Mouse (Mus musculus) CD4-positive, CD25-positive, alpha-beta regulatory T cell, adult 4 months (primary cell): Measurements from ENCODE around the gene Diras1. TPM values are rescaled to one million over a fixed set of nuclear protein-coding genes. Genes with fewer than 3 reads are reported as not detected.

Source experiments
- ATAC-seq: one replicate; pipeline ENCODE4 v1.8.0; 2017
- polyA plus RNA-seq, 2 experiments: library from polyadenylated mRNA; unstranded; fragments of 100-300 nt; shearing (Covaris generic); gene quantifications; one replicate each; pipeline ENCODE4 v1.2.1; 2017

The Diras1 gene
- polyA plus RNA-seq, 2 experiments from 2014 or later: not detected

- no peak for ATAC-seq
Measured at GRCm38 (mm10) chr10:81027331-81027730, 1.9 kb upstream of the Diras1 start.

- ATAC-seq: no peak
Measured at GRCm38 (mm10) chr10:81026857-81027256, 1.4 kb upstream of the Diras1 start.

- no peak for ATAC-seq
Measured at GRCm38 (mm10) chr10:81025047-81025621, 328 bp downstream of the Diras1 start.

GRCm38 (mm10) chr10:81024346-81024937 is 1.0 kb downstream of the Diras1 start:
- no peak for ATAC-seq

GRCm38 (mm10) chr10:81022744-81023143 is 2.7 kb downstream of the Diras1 start:
- ATAC-seq: no peak

GRCm38 (mm10) chr10:81021547-81022110 is 3.8 kb downstream of the Diras1 start:
- ATAC-seq: no peak

GRCm38 (mm10) chr10:81020207-81020606 is 5.3 kb downstream of the Diras1 start:
- no peak for ATAC-seq

GRCm38 (mm10) chr10:81019687-81020086 is 5.8 kb downstream of the Diras1 start:
- ATAC-seq: no peak

GRCm38 (mm10) chr10:81018326-81018725 is 7.1 kb downstream of the Diras1 start:
- ATAC-seq: no peak

GRCm38 (mm10) chr10:81016645-81017044 is 8.8 kb downstream of the Diras1 start:
- peak; percentile 62 for ATAC-seq

- no peak for ATAC-seq
Measured at GRCm38 (mm10) chr10:81015666-81016065, 9.8 kb downstream of the Diras1 start.

GRCm38 (mm10) chr10:81014393-81015384 is 10.8 kb downstream of the Diras1 start, which contains the start of gene Gng7:
Gene Gng7, minus strand, starts transcription at chr10:81014945.
- ATAC-seq: peak; percentile 85

GRCm38 (mm10) chr10:81010851-81011250 is 14.6 kb downstream of the Diras1 start:
- no peak for ATAC-seq

- no peak for ATAC-seq
Measured at GRCm38 (mm10) chr10:81007240-81007639, 18.2 kb downstream of the Diras1 start.

GRCm38 (mm10) chr10:81006005-81006677 is 19.3 kb downstream of the Diras1 start:
- ATAC-seq: no peak

- no peak for ATAC-seq
Measured at GRCm38 (mm10) chr10:81001161-81001560, 24.3 kb downstream of the Diras1 start.

GRCm38 (mm10) chr10:81000197-81001062 is 25.0 kb downstream of the Diras1 start:
- ATAC-seq: no peak

- ATAC-seq: peak; percentile 90
Measured at GRCm38 (mm10) chr10:80999362-81000196, 25.9 kb downstream of the Diras1 start.

- ATAC-seq: peak; percentile 44
Measured at GRCm38 (mm10) chr10:80998778-80999177, 26.7 kb downstream of the Diras1 start.

- no peak for ATAC-seq
Measured at GRCm38 (mm10) chr10:80998021-80998420, 27.4 kb downstream of the Diras1 start.
